Mouse (Mus musculus) regulatory T cell (primary cell): ENCODE results near the gene Chchd6.

Experiments used
- in situ Hi-C: fragments of 300-600 bp; cut with MboI, MseI; formaldehyde crosslinking; loops from one replicate; pipeline ENCODE4 v1.15.1; 2025; ENCODE audit warnings: high pct_unique_total_duplicates

The Chchd6 gene

DNA sequence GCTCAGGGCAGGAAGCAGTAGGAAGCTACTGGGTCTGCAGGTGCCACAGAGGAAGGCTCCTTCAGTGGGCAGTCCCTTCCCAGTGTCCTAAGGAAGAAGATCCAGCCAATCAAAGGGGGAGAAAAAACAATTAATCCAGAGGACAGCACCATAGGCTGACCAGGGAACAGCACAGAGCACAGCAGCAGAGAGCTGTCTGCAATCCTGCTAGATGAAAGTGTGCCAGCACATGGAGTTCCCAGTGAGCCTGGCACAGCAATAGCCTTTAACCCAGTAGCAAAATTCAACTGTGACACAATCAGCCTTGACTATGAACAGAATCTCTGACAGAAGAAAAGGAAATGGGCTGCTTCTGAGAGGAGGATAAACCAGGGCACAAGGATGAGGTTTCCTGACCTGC, 9.8 kb downstream of the Chchd6 start:
- in situ Hi-C loops: no loop called here

DNA sequence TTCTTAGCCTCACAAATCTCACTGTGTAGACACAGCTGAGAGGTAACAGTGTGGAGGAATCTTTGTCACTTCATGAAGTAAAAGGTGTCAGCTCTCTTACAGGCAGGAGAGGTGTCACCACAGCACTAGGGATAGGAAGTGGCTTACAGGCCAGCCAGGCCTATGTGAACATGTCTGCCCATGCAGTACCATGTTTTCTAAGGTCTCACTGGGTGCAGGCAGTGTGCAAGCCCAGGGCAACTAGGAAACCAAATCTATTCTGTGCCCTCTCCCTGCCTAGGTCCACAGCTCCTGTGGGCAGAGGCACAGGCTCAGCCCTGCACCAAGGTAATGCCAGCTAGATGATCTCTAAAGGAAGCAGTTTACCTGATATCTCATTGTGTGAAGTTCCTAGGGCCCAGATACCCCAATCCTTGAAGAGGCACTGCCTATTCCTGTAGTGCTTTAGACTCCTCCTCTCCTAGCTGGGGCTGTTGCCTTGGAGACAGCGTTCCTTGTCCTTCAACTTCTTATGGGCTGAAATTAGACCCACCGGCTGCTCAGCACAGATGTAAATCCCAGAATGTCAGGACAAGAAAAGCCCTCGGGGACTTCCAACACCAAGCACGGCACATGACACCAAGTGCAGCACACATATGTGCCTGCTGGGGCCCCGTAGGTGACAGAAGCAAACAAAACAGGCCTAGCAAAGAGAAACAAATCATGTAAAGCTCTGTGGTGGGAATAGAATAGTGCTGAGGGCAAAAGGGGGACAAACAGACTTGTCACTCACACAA, 10.6 kb downstream of the Chchd6 start:
- in situ Hi-C loops: no loop called here

DNA sequence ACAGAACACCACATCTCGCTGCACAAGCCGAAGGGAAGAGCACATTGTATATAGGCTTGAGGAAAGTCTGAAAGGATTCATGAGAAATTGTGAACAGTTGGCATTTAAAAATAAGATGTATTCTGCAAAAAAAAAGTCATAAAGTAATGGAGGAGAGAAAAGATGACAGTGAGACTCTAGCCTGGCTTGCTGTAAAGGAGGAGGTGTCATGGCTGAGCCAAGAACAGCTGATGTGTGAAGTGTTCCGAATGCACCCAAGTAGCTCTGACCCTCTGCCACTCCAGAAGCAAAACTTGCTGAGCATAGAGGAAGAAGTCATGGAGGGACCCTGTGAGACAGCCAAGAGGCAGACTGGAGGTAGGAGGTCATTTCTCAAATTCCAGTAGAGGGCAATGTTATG, 12.3 kb downstream of the Chchd6 start:
- in situ Hi-C loops: no loop called here

DNA sequence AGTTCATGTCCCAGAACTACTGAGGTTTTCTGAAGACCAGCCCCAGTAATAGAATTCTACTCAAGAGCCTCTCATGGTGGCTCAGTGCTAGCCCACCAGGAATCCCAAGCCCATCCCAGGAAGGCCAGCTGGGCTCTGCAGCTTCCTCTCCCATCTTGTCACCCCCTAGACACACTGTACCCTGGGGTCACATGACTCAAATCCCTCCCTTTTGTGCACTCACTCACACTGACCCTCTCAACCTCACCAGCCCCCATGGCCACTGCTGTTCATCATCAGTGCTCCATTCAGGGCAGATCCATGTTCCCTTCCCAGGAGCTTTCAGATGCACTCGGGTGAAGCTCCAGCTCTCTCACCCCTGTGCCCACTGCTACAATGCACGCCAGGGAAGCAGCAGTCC, 20.8 kb downstream of the Chchd6 start:
- in situ Hi-C loops: no loop called here

DNA sequence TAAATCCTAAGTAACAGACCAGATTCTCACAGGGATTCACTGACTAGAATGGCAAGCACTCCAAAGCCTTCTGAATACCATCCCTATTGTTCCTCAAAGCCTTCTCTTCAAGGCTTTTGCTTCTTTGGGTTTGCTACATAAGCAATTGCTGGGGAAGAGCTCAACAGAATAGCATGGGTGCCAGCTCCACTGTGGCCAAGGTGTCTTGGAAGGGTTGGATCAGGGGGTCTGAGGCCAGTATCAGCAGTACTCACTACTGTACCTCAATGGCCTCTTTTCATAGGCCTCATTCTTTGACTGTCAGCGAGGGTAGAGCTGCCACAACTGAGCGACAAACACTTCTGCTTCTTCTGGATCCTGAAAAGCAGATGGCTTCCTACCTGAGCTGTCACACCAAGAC, 21.7 kb downstream of the Chchd6 start:
- in situ Hi-C loops: no loop called here

DNA sequence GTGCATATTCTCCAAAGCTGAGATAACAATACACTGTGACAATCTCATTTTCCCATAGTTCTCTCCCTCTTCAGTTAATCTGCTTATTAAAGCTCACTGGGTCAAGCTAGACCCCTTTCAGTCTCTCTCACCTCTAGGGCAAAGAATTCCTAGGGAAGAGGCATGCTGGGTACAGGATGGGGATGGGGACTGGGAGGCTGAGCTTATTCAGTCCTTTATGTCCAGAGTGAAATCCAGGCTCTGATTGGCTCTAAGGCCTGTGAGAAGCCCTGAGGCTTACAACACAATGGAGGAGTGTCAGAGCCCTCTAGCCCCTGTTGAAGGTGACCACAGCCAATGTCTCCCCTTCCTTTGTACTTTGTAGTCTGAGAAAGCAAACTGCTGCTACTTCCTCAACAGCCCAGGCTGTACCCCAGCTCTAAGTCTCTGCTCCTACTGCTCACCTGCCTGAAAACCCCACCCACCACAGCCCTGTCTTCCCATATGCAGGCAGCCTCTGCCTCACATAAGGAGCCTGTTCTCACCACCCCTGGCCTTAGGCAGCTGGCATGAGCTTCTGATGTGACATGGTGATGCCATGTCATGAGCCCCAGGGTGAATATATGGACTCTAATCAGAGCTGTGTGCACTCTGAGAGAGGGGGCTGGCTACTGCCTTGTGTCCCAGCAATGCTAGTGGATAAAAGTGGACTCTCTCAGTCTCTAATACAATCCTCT, 22.4 kb downstream of the Chchd6 start:
- in situ Hi-C loops: no loop called here

DNA sequence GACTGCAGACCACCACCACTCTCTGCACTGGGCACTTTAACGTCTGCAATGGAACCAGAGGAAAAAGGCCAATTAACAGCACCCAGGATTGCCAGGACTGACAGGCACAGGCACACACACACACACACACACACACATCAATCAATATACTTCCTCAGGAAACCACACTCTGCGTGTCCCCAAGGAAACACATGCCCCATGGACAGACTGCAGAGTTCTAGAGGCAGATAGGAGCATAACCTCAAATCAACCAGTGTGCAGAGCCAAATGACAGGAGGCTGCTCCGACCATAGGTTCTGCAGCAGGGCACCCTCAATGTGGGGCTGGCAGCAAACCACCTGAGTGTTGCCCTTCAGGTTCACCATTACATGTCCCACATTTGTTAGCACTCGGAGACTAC, 26.1 kb downstream of the Chchd6 start:
- in situ Hi-C loops: no loop called here

DNA sequence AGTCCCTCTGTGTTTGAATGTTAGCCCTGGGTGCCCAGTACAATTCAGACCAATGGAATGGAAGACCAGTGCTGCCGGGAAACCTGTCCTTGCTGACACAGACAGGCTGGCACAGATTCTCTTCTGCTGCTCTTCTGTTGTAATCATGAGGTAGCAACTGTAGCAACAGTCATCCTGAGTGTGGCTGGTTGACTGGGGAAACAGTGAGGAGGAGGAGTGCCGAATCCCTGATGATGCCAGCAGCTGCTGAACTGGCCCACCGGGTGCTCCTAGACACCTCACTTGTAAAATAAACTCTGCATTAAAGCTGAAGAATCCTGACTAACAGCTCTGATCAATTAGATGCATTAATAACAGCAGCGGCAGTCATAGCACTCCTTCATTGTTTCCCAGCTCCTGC, 28.7 kb downstream of the Chchd6 start:
- in situ Hi-C loops: no loop called here

DNA sequence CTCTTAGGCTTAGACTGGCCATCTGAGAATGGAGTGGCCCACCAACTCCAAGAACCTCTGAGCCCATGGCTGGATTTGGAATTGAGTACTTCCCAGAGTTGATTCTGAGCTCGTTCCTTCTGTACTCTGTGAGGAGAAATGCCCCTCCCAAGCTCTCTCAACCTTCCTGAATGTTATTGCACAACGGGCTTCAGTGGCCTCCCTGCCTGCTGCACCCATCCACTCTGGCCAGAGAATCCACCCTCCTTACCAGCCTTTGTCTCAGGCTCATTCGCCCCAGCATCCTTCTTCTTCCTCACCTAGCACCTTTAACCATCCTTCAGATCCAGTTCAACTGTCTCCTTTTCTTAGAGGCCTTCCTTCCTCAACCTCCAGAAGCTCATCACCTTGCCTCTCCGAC, 32.1 kb downstream of the Chchd6 start:
- in situ Hi-C loops: no loop called here

DNA sequence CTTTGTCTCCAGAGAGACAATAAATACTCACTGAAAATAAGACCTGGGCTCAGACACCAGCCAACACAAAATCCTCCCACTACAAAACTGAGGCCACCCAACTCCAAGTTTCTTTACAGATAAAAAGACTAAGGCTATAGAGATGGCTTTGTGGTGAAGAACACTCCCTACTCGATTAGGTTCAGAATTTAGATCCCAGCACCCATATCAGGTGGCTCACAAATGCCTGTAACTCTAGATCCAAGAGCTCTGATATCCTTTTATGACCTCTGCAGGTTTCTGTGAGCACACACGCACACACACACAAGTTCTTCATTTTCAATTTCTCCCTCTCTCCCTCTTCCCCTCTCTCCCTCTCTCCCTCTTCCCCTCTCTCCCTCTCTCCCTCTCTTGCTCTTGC, 34.6 kb downstream of the Chchd6 start:
- in situ Hi-C loops: no loop called here

DNA sequence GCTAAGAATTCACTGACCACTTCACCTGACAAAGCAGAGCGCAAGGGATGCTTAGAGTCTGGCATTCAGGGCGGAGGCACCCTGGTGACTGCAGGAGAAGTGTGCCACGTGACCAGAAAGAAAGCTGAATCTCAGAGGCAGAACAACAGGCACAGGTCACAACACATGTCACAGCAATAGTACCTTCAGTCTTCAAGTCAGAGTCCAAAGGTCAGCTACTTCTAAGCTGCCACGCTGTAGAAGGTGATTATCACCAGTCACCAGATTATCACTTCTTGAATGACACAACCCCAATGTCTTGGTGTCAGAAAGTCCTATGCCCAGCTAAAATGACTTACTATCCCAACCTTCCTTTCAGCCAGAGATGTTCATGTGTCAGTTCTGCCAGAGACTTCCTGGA, 37.8 kb downstream of the Chchd6 start:
- in situ Hi-C loops: loop anchor here (5.0 kb wide), 1 partner anchor 635 kb away; no protein-coding TSS in a partner anchor

DNA sequence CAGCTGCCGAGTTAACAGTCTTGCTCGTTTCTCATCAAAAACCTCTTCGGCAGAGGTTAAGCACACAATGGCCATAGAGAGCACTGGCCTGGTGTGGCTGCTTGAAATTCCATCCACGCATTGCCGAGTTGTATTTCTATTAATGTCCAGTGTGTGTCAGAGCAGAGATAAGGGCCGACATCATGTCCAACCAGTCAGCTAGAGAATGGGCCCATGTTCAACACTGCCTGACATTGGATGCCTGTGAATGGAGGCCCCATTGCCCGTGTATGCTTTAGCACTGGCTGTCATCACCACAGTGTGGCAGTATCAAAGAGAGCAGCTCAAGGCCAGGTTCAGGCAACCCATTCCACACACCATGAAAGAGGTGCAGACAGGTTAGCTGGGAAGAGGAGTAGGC, 38.9 kb downstream of the Chchd6 start:
- in situ Hi-C loops: loop anchor here (5.0 kb wide), 1 partner anchor 634 kb away; no protein-coding TSS in a partner anchor

DNA sequence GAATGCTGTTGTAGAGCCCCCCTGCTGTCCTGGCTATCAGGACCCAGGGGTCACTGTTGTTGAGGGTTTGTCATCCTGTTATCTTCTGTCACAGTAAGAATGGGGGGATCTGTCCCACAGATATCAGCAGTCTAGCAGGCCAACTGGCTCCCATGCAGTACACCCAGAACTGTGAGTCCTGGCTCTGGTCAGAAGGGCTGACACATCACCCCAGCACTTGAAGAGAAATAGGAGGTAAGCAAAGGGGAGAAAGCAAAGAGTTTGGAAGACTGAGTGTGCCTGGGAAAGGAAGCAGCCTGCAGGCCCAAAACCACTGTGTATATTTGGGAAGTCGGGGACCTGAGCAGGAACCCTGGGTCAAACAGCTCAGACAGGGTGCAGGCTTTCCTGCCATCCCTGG, 39.5 kb downstream of the Chchd6 start:
- in situ Hi-C loops: loop anchor here (5.0 kb wide), 1 partner anchor 634 kb away; no protein-coding TSS in a partner anchor

DNA sequence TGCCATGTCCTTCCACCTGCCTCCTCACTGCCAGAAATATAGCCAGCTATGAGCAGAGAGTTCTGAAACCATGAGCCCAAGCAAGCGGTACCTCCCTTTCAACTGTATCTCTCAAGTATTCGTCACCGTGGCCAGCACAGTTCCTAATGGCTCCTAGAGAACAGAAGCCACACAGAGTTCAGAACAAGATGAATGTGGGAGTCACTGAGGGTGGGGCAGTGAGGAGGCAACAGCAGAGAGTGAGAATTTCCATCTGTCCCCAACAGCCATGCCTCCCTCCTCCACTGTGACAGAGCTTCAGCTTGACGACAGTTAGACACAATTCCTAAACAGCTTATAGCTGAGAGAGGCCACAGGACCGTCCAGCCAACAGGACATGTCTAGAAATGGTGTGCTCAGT, 41.4 kb downstream of the Chchd6 start:
- in situ Hi-C loops: no loop called here

DNA sequence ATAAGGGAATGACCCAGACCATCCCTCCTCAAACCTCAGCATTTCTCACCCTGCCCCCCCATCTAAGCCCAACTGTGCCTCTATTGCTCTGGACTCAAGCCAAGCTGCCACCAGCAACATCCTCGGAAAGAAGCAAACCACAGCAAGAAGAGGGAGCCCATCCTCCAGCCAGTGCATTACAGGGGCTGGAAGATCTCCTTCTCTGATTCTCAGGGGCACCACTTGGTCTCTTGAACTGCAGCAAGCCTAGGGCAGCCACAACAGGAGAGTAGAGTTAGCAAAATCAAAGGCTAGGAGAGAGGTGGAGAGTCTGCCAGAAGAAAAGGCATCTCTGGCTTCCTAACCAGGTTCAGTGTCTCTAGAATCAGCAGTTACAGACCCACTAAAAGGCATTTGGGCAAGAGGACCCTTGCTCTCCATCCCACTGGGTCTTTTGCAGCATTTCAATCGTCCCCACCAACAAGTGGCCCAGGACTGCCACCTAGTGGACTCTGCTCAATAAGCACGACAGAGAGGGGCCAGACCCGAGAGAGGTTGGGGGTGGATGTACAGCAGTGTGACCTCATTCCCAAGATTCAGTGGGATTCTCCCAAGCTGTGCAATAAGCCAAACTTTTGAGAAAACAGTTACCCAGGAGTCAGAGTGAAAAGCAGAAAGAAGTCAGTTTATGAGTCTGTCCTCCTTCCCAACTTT, 42.3 kb downstream of the Chchd6 start:
- in situ Hi-C loops: no loop called here

DNA sequence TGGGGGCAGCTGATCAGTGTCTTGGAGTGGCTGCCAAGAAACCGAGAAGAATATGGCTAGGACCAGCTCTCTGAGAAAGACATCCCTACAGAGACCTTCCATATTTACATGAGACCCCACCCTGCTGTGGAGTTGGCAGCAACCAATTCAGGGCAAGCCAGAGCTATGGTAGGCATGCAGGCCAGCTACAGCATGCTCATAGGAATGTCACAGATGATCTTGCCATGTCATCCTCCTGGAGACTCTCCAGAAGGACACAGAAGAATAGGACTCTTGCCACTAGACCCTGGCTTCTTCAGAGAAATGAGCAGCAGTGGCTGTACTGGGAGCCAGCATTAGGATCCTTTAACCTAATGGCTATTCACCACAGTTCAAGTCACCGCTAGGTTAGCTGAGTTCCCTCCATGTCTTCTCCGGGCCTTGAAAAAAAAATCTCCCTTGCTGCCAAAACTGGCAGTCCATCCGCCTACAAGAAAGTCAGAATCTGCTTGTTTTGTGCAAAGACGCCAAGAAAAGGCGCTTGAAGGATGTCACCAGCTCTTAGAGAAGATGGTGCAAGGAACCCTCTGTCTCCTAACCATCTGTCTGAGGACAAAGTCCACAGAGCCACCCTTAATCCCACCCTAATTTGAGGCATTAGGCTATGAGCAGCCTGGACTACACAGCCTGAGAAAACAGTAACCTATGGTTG, 43.0 kb downstream of the Chchd6 start:
- in situ Hi-C loops: no loop called here

DNA sequence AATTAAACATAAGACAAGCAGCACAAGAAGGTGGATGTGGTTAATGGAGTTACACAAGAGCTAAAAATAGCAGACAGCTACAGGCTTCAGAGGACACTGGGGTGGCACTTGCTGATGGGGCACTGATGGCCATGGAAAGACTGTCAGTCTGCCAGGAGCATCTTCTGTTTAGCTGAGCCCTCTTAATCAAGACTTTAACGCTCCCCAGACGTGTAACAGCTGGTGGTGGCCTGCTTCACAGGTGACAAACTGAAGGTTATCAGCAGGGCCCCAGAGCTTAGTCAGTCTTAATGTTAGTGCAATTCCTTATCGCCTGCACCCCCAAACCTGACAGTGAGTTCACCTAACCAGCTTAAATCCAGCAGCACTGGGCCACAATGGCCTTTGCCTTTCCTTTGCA, 46.3 kb downstream of the Chchd6 start:
- in situ Hi-C loops: no loop called here

DNA sequence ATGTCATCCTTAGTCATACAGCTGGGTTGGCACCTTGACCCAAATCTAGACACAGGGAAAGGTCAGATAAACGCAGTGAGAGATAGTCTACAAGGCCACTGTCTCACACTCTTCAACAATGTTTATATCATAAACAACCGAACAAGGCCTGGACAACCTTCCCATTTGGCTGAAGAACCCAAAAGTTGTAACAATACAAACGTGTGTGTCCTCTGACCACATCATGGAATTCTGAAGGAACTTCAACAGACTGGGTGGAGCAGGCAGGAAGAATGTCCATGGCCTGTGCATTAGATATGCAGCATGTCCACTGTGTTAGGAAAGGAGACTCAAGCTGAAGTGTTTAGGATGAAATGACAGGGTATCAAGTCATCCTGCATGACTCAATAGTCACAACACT, 47.5 kb downstream of the Chchd6 start:
- in situ Hi-C loops: no loop called here

DNA sequence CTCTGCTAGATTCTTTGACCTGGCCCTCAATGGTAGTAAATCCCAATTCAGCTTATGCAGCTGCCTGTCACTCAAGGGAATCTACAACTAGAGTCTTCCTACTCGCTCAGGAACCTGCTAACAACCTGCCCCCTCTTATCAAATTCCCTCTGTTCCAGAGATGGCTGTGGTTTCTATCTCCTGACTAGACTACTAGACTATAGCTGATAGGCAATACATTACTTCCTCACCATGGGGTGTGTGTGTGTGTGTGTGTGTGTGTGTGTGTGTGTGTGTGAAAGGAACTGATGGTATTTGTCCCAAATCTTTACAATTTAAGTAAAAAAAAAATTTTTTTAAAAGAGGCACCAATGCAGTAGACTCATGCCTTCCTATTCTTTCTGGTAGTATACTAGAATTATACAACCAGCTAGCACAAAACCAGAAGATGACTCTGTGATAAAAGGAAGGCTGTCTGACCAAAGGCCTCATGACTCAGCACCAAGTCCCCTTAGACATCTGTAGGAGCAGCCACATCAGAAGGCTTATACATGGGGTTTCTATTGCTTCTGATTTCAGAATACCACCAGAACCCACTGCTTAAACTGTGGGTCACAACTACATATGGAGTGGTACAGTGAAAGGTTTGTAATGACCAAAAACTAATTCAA, 57.2 kb downstream of the Chchd6 start:
- in situ Hi-C loops: no loop called here

DNA sequence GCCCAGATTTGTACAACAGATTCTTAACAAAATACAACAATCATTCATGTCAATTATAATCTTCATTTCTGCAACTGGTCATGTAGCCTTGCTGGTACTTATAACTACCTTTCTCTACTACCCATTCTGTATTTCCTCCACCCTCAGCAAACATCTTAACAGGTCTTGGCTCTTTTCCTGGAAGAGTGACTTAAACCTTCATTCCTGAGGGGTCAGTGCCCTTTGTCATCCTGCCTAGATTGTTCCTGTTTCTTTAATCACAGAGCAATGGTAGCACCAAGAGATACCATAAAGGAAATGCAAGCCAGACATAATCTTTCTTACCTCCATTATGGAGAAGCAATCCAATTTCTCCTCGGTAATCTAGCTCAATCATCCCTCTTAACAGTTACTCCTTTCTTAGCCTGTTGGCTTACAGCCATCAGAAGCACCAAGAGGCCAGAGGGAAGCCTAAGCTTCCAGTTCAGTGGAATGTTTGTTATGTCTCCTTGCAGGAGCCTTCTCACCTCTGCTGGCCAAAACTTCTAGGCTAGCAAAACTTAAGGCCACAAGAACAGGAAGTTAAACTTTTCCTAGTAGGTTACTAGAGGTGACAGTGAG, 59.7 kb downstream of the Chchd6 start:
- in situ Hi-C loops: no loop called here

DNA sequence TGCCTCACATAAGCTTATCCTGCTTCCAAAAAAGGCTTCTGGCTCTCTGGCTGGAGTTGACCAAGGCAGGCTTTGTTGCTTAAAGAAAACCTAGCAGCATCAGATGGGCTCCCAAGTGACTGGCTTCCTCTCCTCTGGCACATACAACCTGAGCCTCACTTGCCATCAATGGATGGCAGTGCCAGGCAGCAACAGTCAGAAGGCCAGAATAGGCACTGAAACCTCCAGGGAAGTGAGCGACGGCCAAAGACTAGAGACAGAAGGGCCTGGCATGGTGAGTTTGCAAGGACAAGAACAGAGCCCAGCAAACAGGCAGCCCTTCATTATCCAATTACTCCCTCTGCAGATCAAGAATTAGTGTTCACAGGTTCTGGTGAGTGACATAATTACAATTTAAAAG, 70.7 kb downstream of the Chchd6 start:
- in situ Hi-C loops: no loop called here
